Mouse (Mus musculus): ENCODE measurements at regions not wholly inside any gene's neighbourhood (a gene's known extent, or its start where the extent isn't known, plus 50 kb on each side); places are given as distances from the start of the nearest gene placed in this dataset.

GRCm38 (mm10) chr3:140230712-140231111 is 981.4 kb downstream of the Pdha2 start:
- DNase-seq (ENCODE audit: low spot score) (no peak), ATAC-seq (ENCODE audit: extremely low read depth, insufficient number of reproducible peaks, low FRiP score, poor library complexity, severe bottlenecking) (no peak)
- TF ChIP-seq CTCF (IDR thresholded peaks at IDR 0.05; ENCODE audit: low read depth, low read length) (no peak), TAL1 (conservative IDR thresholded peaks at IDR 0.05; ENCODE audit: low read depth, low read length) (no peak), POLR2AphosphoS5 (IDR thresholded peaks at IDR 0.05; ENCODE audit: insufficient replicate concordance, low read depth, low read length) (no peak), GATA2 (IDR thresholded peaks at IDR 0.05; ENCODE audit: borderline replicate concordance, low read depth, low read length) (no peak), GATA1 (IDR thresholded peaks at IDR 0.05; ENCODE audit: borderline replicate concordance, low read length) (no peak)
- Histone ChIP-seq H3K4me1 (ENCODE audit: insufficient read depth, low read depth, low read length) (no peaks in the 10 kb centered on the region), H3K9me3 (replicated peaks) (no peaks in the 10 kb centered on the region), H3K36me3 (replicated peaks) (no peaks in the 10 kb centered on the region), H3K27me3 (ENCODE audit: insufficient read depth, low read length) (no peaks in the 10 kb centered on the region), H3K4me3 (ENCODE audit: low read depth, low read length) (no peak overlapping the region)

GRCm38 (mm10) chr3:140233144-140233543 is 979.0 kb downstream of the Pdha2 start:
- Histone ChIP-seq H3K4me1 (ENCODE audit: insufficient read depth, low read depth, low read length) (no peaks in the 10 kb centered on the region), H3K27me3 (ENCODE audit: insufficient read depth, low read length) (no peaks in the 10 kb centered on the region), H3K36me3 (replicated peaks) (no peaks in the 10 kb centered on the region), H3K9me3 (replicated peaks) (no peaks in the 10 kb centered on the region), H3K4me3 (ENCODE audit: low read depth, low read length) (no peak overlapping the region)
- TF ChIP-seq GATA1 (IDR thresholded peaks at IDR 0.05; ENCODE audit: borderline replicate concordance, low read length): no peak
- no peak for TF ChIP-seq CTCF (IDR thresholded peaks at IDR 0.05; ENCODE audit: low read depth, low read length)
- DNase-seq (ENCODE audit: low spot score) (no peak), ATAC-seq (ENCODE audit: extremely low read depth, insufficient number of reproducible peaks, low FRiP score, poor library complexity, severe bottlenecking) (no peak)

- Histone ChIP-seq H3K9me3 (replicated peaks) (no peaks in the 10 kb centered on the region), H3K4me3 (ENCODE audit: low read depth, low read length) (no peak overlapping the region), H3K27me3 (ENCODE audit: insufficient read depth, low read length) (no peaks in the 10 kb centered on the region), H3K36me3 (replicated peaks) (no peaks in the 10 kb centered on the region), H3K4me1 (ENCODE audit: insufficient read depth, low read depth, low read length) (no peaks in the 10 kb centered on the region)
- DNase-seq (ENCODE audit: low spot score): no peak
- no peak for ATAC-seq (ENCODE audit: extremely low read depth, insufficient number of reproducible peaks, low FRiP score, poor library complexity, severe bottlenecking)
- TF ChIP-seq TAL1 (conservative IDR thresholded peaks at IDR 0.05; ENCODE audit: low read depth, low read length): no peak
- no peak for TF ChIP-seq GATA2 (IDR thresholded peaks at IDR 0.05; ENCODE audit: borderline replicate concordance, low read depth, low read length)
- TF ChIP-seq POLR2AphosphoS5 (IDR thresholded peaks at IDR 0.05; ENCODE audit: insufficient replicate concordance, low read depth, low read length): no peak
- no peak for TF ChIP-seq CTCF (IDR thresholded peaks at IDR 0.05; ENCODE audit: low read depth, low read length)
- TF ChIP-seq GATA1 (IDR thresholded peaks at IDR 0.05; ENCODE audit: borderline replicate concordance, low read length): no peak
Observed at GRCm38 (mm10) chr3:140233809-140234208, 978.3 kb downstream of the Pdha2 start.

- no peaks in the 10 kb centered on the region for H3K4me1 ChIP-seq (ENCODE audit: insufficient read depth, low read depth, low read length)
- no peak for TF ChIP-seq TAL1 (conservative IDR thresholded peaks at IDR 0.05; ENCODE audit: low read depth, low read length)
- no peak for TF ChIP-seq GATA2 (IDR thresholded peaks at IDR 0.05; ENCODE audit: borderline replicate concordance, low read depth, low read length)
- TF ChIP-seq CTCF (IDR thresholded peaks at IDR 0.05; ENCODE audit: low read depth, low read length): no peak
- no peak for TF ChIP-seq GATA1 (IDR thresholded peaks at IDR 0.05; ENCODE audit: borderline replicate concordance, low read length)
- no peak for TF ChIP-seq POLR2AphosphoS5 (IDR thresholded peaks at IDR 0.05; ENCODE audit: insufficient replicate concordance, low read depth, low read length)
Observed at GRCm38 (mm10) chr3:140239276-140239675, 972.9 kb downstream of the Pdha2 start.

More at GRCm38 (mm10) chr3:140239276-140239675, 972.9 kb downstream of the Pdha2 start:
- DNase-seq (ENCODE audit: low spot score) (no peak), ATAC-seq (ENCODE audit: extremely low read depth, insufficient number of reproducible peaks, low FRiP score, poor library complexity, severe bottlenecking) (no peak)
- no peak overlapping the region for H3K4me3 ChIP-seq (ENCODE audit: low read depth, low read length)
- H3K36me3 ChIP-seq (replicated peaks): no peaks in the 10 kb centered on the region
- H3K9me3 ChIP-seq (replicated peaks): no peaks in the 10 kb centered on the region
- no peaks in the 10 kb centered on the region for H3K27me3 ChIP-seq (ENCODE audit: insufficient read depth, low read length)

Data from G1E (cell line).